Mouse (Mus musculus) kidney, postnatal 10 days (tissue): ENCODE measurements around the gene Tbc1d20.
A peak's percentile ranks its signal among the peaks of the same experiment; 100 is the strongest.

ENCODE experiments used
- DNase-seq: peaks from one replicate; pipeline ENCODE4 v3.0.0; 2021; ENCODE audit warnings: mixed read lengths

Gene Tbc1d20

GRCm38 (mm10) chr2:152360271-152360775 lies 66.7 kb downstream of the Tbc1d20 start:
- DNase-seq, result peak; percentile 78

- no peak for DNase-seq
Measured at GRCm38 (mm10) chr2:152361193-152361592, 67.6 kb downstream of the Tbc1d20 start.
